Mouse (Mus musculus) kidney, embryonic 14.5 days (tissue): ENCODE measurements around the gene Olfr766-ps1. TPM values are rescaled to one million over a fixed set of nuclear protein-coding genes. Genes with fewer than 3 reads are reported as not detected.

Source experiments
- ATAC-seq: fragments of 200-750 bp; cut with Nextera tagmentation; 2 replicates; pipeline ENCODE4 v1.8.0; 2017; ENCODE audit warnings: moderate number of reproducible peaks, mild to moderate bottlenecking, moderate TSS enrichment, moderate library complexity; ENCODE audit not compliant: low FRiP score, low TSS enrichment
- H3K27ac ChIP-seq: fragments of 300-500 bp; sonication (generic); 2 replicates; pipeline ENCODE4 v1.5.1; 2014; ENCODE audit warnings: low read depth, mild to moderate bottlenecking, low read length, moderate library complexity, mixed read lengths
- H3K27me3 ChIP-seq: fragments of 300-500 bp; sonication (generic); 2 replicates; pipeline ENCODE4 v1.6.1; 2014; ENCODE audit warnings: mild to moderate bottlenecking, low read length; ENCODE audit not compliant: control insufficient read depth, insufficient read depth
- H3K36me3 ChIP-seq: fragments of 300-500 bp; sonication (generic); 2 replicates; pipeline ENCODE4 v1.6.1; 2014; ENCODE audit warnings: low read length, mixed read lengths; ENCODE audit not compliant: control insufficient read depth, insufficient read depth
- H3K4me1 ChIP-seq: fragments of 300-500 bp; sonication (generic); 2 replicates; pipeline ENCODE4 v1.6.1; 2014; ENCODE audit warnings: low read length, mixed read lengths; ENCODE audit not compliant: control insufficient read depth, insufficient read depth
- H3K4me2 ChIP-seq: fragments of 300-500 bp; sonication (generic); replicated peaks from 2 replicates; pipeline ENCODE4 v1.6.1; 2014; ENCODE audit warnings: low read depth, mild to moderate bottlenecking, low read length
- H3K4me3 ChIP-seq: fragments of 300-500 bp; sonication (generic); 2 replicates; pipeline ENCODE4 v1.5.1; 2014; ENCODE audit warnings: mild to moderate bottlenecking, low read length
- H3K9ac ChIP-seq: fragments of 300-500 bp; sonication (generic); 2 replicates; pipeline ENCODE4 v1.6.1; 2014; ENCODE audit warnings: low read depth, mild to moderate bottlenecking, low read length, moderate library complexity
- H3K9me3 ChIP-seq: fragments of 300-500 bp; sonication (generic); 2 replicates; pipeline ENCODE4 v1.6.1; 2016; ENCODE audit warnings: low read length; ENCODE audit not compliant: control insufficient read depth
- WGBS: fragments of 180-500 bp; shearing (Covaris S2); extraction: QIAGEN DNeasy Blood & Tissue Kit; methylation state at CpG from one replicate; pipeline ENCODE4 v1.1.7; 2014; 5-methylcytosine and 5-hydroxymethylcytosine counted together
- polyA plus RNA-seq: library from polyadenylated mRNA; unstranded; fragments of >200 nt; fragmentation: Nextera tagmentation; extraction: Ambion mirVana; gene quantifications from 2 replicates; pipeline ENCODE4 v1.2.1, GENCODE M21; 2014

The Olfr766-ps1 gene
- polyA plus RNA-seq, 1 experiment from 2014 or later = not detected

GRCm38 (mm10) chr10:129026018-129026662 lies 42.6 kb downstream of the Olfr766-ps1 start:
- no peaks in the 10 kb centered on the region for H3K27me3 ChIP-seq
- H3K9ac ChIP-seq = no peak overlapping the region
- no peaks in the 10 kb centered on the region for H3K9me3 ChIP-seq
- H3K27ac ChIP-seq = no peak overlapping the region
- no peaks in the 10 kb centered on the region for H3K4me1 ChIP-seq
- WGBS = 62% methylated on average over 3 of the region's 3 CpGs
- no peak for ATAC-seq
- H3K36me3 ChIP-seq = no peaks in the 10 kb centered on the region
- no peak overlapping the region for H3K4me2 ChIP-seq
- no peak overlapping the region for H3K4me3 ChIP-seq

- ATAC-seq = peak; percentile 64
- H3K9ac ChIP-seq = no peak overlapping the region
- no peaks in the 10 kb centered on the region for H3K9me3 ChIP-seq
- H3K4me3 ChIP-seq = no peak overlapping the region
- H3K4me2 ChIP-seq = no peak overlapping the region
- H3K27ac ChIP-seq = no peak overlapping the region
- no peaks in the 10 kb centered on the region for H3K36me3 ChIP-seq
- H3K27me3 ChIP-seq = no peaks in the 10 kb centered on the region
- no peaks in the 10 kb centered on the region for H3K4me1 ChIP-seq
Observed at GRCm38 (mm10) chr10:129023319-129023718, 45.5 kb downstream of the Olfr766-ps1 start.

- Histone ChIP-seq H3K36me3 (no peaks in the 10 kb centered on the region), H3K9ac (no peak overlapping the region), H3K4me1 (no peaks in the 10 kb centered on the region), H3K27ac (no peak overlapping the region), H3K4me3 (no peak overlapping the region), H3K4me2 (no peak overlapping the region), H3K9me3 (no peaks in the 10 kb centered on the region), H3K27me3 (no peaks in the 10 kb centered on the region)
- no peak for ATAC-seq
Observed at GRCm38 (mm10) chr10:129014477-129014876, 54.3 kb downstream of the Olfr766-ps1 start.

Other genes with a start within 250 kb of the Olfr766-ps1 start
- gene Ormdl2, start 247.3 kb downstream of the Olfr766-ps1 start, polyA plus RNA-seq = 86.6 and 106 TPM in 2 replicates
- gene Gdf11, start 177.3 kb downstream of the Olfr766-ps1 start, polyA plus RNA-seq = 7.2 and 8.7 TPM in 2 replicates
- 479 and 521 TPM in 2 replicates for gene Cd63, start 168.0 kb downstream of the Olfr766-ps1 start, polyA plus RNA-seq
- gene Rdh5, start 146.1 kb downstream of the Olfr766-ps1 start, polyA plus RNA-seq = 14.5 and 15.7 TPM in 2 replicates
- gene Bloc1s1, start 144.9 kb downstream of the Olfr766-ps1 start, polyA plus RNA-seq = 219 and 258 TPM in 2 replicates
- gene Itga7, start 135.2 kb downstream of the Olfr766-ps1 start, polyA plus RNA-seq = 0.77 and 1.3 TPM in 2 replicates
- 0.21 and 1.4 TPM in 2 replicates for gene Mettl7b, start 108.0 kb downstream of the Olfr766-ps1 start, polyA plus RNA-seq
- not detected in 2 replicates for gene Olfr9, start 79.5 kb downstream of the Olfr766-ps1 start, polyA plus RNA-seq
- not detected in 2 replicates for gene Olfr763, start 58.2 kb downstream of the Olfr766-ps1 start, polyA plus RNA-seq
- not detected in 2 replicates for gene Olfr764-ps1, start 29.1 kb downstream of the Olfr766-ps1 start, polyA plus RNA-seq
- gene Olfr765, start 19.0 kb downstream of the Olfr766-ps1 start, polyA plus RNA-seq = not detected in 2 replicates
- not detected in 2 replicates for gene Olfr767, start 13.9 kb upstream of the Olfr766-ps1 start, polyA plus RNA-seq
- not detected in 2 replicates for gene Olfr768, start 30.4 kb upstream of the Olfr766-ps1 start, polyA plus RNA-seq
- gene Olfr769, start 48.9 kb upstream of the Olfr766-ps1 start, polyA plus RNA-seq = not detected in 2 replicates
- gene Olfr770, start 70.0 kb upstream of the Olfr766-ps1 start, polyA plus RNA-seq = not detected in 2 replicates
- gene Olfr771, start 95.8 kb upstream of the Olfr766-ps1 start, polyA plus RNA-seq = not detected in 2 replicates
- not detected in 2 replicates for gene Olfr772, start 108.9 kb upstream of the Olfr766-ps1 start, polyA plus RNA-seq
- gene Olfr773, start 118.4 kb upstream of the Olfr766-ps1 start, polyA plus RNA-seq = not detected in 2 replicates
- not detected in 2 replicates for gene Olfr774, start 167.2 kb upstream of the Olfr766-ps1 start, polyA plus RNA-seq
- not detected in 2 replicates for gene Olfr775, start 179.4 kb upstream of the Olfr766-ps1 start, polyA plus RNA-seq
- not detected in 2 replicates for gene Olfr776, start 190.2 kb upstream of the Olfr766-ps1 start, polyA plus RNA-seq
- not detected in 2 replicates for gene Olfr777, start 202.5 kb upstream of the Olfr766-ps1 start, polyA plus RNA-seq
- gene Olfr780, start 249.1 kb upstream of the Olfr766-ps1 start, polyA plus RNA-seq = not detected in 2 replicates